Mouse (Mus musculus) thymus, postnatal 4 days (tissue): ENCODE results near the gene Dnah8.
A peak's percentile ranks its signal among the peaks of the same experiment; 100 is the strongest.
"Not testable (repeated sequence)": the region's sequence is repeated elsewhere in the genome, so short reads cannot be mapped to it uniquely, and the experiment has no call there.

Source experiments
- DNase-seq: peaks from one replicate; pipeline ENCODE4 v3.0.0; 2021

Dnah8 gene

DNA sequence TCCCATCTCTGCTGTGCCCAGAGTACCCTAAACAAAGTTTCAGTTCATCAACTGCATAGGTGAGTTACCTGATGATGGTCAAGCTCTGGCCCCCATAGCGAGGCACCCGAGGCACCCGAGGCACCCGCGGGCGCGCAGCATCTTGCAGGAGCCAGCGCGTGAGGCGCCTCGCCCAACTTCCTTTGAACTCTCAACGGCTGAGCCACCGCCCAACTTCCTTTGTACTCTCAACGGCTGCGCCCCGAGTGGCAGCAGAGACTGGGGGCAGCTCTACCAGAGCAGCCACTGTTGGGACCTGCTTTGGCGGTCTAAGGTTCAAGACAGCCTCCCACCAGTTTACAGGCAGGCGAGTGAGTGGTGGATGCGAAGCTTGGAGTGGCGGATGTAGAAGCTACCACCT, at the start of gene Dnah8:
TSS of gene Dnah8 (plus strand) at position 223 of the 400 bp plus-strand sequence.
- not testable (repeated sequence) for DNase-seq

DNA sequence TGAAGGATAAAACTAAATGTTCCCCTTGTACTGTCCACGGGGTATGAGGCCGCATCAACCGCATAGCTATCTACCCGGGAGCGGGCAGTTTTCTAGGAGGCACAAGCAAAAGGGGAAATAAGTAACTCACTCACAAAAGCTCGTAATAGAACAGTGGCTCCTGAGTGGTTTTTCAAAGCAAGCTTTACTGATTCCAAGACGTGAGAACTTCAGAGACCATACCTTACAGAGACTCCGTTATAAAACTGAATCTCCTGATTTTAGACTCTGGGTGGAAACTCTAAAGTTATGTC, 49.4 kb upstream of the Dnah8 start:
- no peak for DNase-seq

DNA sequence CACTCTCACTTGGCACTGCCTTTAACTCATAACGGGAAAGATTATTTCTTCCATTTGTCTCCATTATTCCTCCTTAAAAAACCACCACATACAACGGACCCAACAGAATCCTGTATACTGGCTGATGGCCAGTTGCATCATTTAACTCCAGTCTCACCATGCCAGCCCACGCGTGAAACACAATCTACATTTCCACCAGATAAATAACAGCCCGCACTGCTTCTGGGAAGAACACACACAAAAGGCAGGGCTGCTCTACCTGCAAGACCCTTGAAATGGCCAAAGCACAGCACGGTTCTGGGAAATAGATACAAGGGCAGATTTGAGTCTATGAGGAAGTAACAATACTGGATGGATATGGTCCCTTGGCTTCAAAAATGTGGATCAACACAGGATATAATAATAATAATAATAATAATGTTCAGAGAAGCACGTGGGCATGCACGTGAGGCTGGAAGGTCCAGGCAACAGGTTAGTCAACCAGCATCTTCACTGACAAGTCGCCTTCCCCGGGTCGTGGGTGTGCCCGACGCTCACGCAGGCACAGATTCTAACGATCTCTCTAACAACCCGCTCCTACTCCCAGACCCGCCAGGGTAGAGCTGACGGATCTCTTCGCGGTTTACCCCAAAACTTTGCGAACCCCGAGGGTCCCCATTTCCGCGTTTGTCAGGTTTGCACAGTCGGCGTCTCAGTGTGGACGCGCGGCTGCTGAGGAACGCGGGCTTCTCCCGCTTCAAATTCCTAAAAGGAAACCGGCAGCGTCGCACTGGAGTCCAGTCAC, 48.8 kb upstream of the Dnah8 start:
- peak; percentile 75 for DNase-seq

DNA sequence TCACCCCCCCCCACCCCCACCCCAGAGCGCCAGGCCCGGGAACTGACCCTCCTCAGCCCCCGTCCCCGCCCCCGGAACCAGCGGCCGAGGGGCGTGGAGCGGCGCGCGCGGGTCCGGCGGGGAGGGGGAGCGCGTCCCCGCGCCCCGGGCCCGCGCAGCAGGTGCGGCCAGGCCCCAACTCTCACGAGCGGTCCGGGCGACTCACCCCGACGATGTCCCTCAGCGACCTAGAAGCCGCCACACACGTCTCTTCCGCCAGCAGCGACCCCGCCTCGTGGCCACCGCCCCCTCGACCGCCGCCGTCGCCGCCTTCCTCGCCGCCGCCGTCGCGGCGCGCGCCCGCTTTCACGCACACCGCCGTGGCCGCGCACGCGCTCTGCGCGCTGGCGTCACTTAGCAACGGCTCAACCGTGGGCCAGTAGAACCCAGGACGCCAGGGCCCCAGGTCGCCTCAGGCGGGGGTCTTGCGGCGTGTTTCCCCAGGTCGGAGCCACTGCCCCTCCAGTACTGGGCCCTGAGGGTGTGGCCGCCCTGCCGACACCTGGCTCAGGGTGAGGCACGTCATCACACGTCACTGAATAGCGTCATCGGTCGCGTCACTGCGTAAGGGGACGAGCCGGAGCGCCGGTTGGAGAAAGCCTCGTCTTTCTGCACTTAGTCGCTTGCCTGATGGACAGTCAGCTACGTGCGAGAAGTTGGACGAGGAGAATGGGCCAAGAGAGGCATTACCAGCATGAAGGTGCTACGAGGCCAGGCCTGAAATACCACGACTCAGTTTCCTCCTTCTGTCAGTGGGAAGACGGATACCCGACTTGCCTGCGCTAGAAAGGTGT, 48.0 kb upstream of the Dnah8 start, which contains the start of gene Btbd9:
TSS of gene Btbd9 (minus strand) at position 548 of the 833 bp plus-strand sequence.
- peak; percentile 96 for DNase-seq

DNA sequence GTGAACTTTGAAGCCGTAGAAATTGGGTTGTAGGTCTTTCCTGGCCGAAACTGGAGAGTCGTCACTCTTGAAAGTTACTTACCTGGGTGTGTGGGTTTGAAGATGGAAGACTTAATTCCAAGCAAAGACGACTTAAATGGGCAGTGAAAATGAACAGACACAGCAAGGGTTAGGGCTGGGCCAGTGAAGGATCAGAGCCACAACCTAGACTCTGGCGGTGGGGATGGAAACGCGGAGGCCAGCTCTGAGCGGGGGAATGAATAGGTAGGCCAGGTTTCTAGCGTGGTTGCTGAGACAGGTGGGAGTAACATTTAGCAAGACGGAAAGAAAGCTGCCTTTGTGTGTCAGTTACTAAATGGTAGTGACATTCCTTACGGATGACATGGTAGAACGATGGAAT, 47.2 kb upstream of the Dnah8 start:
- peak; percentile 34 for DNase-seq

DNA sequence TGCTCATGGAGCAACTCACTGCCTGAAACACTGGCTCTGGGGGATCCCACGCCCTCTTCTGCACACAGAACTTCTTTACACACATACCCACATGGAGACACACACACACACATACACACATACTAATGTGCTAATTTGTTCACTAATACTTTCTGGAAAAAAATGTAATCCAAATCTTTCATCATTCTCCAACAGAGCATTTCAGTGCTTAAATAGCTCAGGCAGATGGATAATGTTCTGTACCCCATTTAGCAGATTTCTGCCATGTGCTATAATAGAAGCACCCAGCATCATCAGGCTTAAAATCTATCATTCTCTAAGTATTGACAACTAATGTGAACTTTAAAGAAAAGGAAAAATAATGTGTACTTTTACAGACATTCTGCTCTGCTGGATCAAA, 43.4 kb upstream of the Dnah8 start:
- no peak for DNase-seq

DNA sequence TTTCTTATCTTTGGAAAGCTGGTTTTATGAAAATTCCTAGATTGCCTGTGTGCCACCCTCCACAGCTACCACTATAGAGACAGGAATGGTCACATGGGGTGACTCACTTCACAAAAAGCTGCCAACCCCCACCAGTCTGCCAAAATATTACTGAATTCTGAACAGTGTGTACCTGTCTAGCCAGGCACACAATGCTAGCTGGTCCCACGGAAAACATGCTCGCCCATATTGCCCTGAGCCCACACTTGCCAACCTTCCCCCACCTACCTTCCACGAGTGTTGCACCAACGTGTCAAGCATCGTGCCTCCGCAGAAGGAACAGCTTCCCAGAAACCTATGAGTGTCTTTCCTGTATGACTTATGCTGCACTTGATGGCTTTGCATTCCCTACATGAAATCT, 43.0 kb upstream of the Dnah8 start:
- DNase-seq = no peak

DNA sequence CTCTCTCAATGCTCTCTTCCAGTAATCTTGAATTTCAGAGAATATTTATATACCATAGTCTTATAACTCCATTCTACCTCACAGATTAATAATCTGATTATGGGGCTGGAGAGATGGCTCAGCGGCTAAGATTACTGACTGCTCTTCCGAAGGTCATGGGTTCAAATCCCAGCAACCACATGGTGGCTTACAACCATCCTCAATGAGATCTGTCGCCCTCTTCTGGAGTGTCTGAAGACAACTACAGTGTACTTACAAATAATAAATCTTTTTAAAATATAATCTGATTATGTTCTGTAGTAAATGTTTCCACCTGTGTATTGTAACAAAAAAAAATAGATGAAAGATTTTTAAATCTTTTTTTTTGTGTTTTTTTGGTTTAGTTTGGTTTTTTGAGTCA, 41.8 kb upstream of the Dnah8 start:
- DNase-seq = no peak

DNA sequence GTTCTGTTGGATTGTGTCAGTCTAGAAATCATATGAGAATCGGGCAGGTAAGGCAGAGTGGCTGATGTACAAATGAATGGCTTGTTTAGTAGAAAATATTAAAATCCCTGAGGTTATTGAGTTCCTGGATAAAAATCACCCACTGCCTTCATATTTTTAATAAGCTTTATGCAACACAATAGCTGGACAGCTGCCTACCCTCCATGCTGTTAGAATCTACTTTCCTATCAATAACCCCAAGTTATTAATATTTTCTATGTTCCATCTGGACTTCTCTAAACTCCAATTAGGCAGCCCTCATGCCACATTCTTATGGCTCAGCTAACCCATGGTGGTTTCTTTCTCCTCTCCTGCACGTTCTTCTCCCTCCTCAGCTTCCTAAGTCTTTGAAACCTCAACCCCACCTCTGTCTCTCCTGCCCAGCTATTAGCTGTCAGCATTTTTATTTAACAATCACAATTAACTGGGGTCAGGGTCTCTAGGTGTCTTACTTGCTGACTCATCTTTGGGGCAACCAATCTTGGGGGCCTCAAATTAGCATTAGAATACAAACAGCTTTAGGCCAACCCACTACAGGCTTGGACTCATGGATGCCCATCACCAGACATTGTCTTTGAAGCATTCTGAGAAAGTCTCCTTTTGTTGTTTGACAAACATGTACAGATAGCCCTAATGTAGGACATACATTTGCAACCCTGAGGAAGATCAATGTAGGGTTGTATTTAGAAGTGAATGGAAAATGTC, 40.7 kb upstream of the Dnah8 start:
- no peak for DNase-seq

DNA sequence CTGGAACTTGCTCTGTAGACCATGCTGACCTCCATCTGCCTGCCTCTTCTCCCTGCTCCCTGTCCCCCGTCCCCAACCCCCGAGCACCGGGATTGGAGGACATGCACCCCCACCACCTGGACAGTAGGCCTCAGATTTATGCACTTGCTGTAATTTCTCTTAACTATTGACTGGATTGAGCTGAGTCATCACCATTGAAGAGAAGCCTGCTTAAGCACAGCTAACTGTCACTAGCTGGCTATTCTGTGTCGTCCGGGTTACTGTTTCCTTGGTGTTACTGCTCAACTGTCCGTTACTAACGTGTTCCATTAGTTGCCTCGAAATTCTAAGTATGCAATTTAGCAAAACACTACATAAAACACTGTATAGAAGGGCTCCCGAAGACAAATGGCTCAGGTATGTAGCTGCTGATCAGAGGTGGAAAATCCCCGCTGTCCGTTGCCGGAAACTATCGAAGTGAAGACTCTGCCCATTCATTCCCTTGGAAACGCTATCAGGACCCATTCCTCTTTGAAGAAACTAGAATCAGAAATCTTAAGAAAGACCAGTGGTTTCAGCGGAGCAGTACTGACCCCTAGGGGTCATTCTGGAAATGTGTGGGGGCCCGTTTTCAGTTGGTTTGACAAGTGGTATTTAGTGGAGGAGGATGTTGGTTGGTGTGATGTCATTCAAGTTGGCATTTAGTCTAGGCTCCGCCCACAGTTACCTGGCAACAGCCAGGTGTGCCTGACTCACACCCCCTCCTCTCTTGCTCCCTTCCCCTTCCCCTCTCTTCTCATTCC, 33.5 kb upstream of the Dnah8 start:
- DNase-seq = peak; percentile 71

DNA sequence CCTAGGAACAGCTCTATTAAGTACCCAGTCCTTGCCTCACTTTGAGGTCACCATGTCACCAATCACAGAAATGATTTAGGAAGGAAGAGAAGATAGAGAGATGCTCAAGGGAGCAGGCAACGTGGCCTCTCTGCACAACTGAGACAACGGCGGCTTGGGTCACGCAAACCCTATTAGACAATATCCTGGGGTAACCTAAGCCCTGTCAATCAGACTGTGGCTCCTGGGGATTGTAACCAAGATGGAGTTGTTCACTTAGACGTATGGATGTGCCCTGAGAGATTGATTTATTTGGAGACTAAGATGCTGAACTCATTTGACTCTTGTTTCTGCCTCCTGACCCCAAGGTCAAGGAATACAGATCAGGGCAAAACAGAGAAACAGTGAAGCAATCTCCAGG, 29.7 kb upstream of the Dnah8 start:
- no peak for DNase-seq

DNA sequence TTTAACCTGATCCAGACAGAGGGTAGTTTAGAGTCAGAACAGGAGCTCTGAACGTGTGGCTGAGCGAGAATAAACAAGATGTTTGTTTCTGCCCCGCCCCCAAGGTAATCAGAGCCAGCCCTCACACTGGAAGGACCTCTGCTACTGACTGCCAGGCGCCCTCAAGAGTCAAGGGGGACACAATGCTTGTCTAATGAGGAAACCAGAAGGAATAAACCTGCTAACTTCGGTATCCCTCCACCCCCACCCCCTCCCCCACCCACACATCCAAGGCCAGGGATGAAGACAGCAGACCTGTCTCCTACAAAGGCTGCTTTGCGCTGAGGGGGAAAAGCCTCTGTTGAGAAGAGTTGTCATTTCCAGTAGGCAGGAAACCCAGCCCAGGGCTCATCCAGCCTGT, 29.3 kb upstream of the Dnah8 start:
- no peak for DNase-seq

DNA sequence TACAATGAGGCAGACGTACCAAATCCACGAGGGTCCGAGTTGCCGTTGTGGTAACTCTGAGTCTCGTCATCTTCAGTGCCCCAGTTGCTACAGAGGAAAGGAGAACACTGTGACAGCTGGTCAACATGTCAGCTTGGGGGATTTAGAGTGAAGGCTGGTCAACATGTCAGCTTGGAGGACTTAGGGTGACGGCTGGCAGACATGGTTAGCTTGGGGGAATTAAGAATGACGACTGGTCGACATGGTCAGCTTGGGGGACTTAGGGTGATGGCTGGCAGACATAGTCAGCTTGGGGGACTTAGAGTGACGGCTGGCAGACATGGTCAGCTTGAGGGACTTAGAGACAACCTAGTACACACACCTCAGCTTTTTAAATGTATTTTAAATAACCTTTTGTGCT, 26.4 kb upstream of the Dnah8 start:
- DNase-seq = no peak

DNA sequence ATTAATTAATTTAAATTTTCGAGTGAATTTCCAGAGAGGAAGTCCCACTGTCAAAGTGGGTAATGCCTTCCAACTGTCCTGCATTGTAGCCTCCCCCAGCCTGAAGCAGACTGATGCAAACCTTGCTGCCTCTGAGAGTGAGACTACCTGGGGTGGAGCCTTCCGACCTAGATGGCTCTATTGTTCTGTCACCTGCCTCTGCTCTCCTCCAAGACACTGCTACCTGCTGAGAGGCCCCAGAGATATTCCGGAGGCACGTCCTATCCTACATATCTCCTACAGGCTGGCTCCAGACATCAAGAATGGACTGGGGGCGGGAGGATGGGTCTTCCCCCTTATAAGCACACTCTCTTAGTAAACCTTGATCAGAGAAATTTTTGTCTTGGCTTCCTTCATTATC, 25.9 kb upstream of the Dnah8 start:
- DNase-seq = no peak

DNA sequence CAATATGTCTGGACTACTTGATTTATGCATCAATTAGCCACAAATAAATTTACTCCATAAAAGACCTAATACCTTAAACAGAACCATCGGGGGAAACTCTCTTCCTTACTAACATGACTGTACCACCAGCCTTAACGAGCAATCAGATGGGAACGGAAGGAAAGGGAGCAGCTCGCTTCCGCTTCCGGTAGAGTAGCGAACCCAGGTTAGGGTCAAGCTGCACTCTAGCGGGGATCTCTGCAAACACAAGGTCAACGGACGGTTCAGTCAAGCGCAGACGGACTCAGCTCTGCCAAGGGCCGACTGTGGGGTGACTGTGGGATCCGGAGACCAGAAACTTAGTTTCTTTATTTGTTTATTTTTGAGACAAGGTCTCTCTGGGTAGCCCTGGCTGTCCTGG, 22.0 kb upstream of the Dnah8 start:
- no peak for DNase-seq

DNA sequence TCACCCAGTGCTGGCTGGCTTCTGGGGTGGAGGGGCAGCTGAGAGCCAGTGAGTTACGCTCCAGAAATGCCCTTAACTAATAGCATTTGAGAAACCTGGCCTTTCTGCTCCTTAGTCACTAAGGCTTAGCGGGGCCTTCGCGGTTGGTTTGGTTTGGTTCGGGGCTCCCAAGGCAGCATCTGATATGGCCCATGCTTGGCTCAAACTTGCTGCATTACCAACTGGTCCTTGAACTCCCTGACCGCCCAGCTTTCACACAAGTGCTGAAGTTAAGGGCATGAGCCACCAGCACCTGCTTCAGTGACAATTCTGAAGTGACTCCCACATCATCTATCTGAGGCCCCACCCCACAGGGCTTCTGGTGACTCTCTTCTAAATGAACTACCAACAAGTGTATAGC, 19.9 kb upstream of the Dnah8 start:
- no peak for DNase-seq

DNA sequence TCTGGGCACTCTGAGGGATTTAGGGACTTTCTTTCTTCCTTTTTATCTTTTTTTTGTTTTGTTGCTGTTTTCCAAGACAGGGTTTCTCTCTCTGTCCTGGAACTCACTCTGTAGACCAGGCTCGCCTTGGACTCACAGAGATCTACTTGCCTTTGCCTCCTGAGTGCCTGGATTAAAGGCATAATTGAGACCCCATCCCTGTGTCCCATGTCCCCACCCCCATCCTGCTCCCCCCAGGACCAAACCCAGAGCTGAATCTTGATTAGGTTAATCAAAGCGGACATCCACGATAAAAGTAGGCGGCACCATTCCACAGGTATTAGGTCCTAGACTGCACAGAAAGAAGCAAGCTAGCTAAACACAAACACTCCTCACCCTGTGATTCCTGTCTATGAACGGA, 19.2 kb upstream of the Dnah8 start:
- DNase-seq = no peak

DNA sequence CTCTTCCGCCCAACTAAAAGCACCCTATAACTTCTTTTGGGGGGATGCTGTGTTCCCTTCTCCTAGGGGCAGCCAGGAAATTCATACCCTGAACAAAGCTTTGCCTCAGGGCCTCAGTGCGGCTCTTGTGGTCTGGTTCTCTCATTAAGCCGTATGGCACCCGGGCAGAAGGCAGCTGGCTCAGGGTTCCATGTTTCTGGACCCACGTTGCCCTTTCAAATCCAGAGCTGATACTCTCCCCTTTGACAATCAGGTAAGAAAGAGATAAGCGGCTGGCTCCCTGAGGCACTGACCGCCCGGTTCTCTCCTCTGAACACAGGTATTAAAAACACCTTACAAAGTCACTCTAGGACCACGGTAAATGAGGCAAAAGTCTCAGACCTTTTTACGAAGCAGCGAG, 17.9 kb upstream of the Dnah8 start:
- no peak for DNase-seq

DNA sequence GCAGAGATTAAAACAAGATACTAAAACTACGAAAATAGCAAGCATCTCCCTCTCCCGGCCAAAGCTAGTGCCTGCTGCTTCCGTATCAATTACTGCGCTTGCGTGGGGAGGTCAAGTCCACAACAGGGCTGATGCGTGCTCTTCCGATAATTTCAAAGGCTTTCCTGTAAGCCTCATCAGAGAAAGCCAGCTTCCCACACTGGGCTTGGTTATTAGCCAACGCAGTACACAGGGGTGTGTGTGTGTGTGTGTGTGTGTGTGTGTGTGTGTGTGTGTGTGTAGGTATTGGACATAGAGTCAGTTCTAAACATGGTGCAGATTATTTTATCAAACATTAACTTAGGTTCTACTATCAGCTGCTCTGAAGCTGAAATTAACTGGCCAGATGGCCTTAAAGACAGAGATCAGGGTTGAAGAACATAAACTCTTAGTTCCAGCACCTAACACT, 17.5 kb upstream of the Dnah8 start:
- no peak for DNase-seq

DNA sequence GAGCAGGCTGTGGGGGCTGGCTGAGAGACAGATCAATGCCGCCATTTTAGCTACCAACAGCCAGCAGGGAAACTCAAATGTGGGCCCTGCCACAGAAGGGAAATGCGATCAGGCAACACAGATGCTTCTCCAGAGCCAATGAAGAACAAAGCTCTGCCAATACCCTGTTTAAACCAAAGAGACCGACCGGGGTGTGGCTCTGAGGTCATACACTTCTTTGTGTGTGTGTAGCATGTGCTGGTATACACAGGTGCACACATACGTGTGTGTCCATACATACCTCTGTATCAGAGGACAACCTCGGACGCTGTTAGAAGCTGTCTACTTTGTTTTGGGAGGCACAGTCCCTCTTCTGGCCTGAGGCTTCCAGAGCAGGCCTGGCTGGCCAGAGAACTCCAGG, 16.8 kb upstream of the Dnah8 start:
- no peak for DNase-seq

DNA sequence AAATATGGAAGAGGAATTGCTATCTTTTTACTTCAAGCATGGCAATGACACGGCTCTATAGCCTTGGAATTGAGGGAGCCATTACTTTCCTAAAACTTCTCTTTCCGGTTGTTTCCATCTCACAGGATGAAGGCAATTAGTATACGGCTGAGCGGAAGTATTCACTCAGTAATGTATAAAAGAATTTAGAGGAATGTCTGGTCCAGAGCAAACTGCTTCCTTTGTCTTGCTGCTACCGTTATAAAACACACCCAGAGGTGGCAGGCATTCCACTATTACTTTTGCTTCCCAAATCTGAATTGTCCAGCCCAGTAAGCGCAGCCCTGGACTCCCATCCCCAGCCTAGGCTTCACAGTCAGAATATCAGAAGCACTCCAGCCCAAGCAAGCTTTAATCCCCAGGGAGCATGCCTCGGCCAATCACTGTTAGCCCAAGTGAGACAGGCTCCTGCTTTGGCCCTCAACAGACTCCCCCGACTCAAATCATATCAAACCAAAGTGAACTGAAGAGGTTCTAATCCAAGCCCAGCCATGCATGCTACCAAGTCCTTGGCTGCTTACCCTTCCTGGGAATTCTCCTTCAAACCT, 16.2 kb upstream of the Dnah8 start:
- DNase-seq = no peak

DNA sequence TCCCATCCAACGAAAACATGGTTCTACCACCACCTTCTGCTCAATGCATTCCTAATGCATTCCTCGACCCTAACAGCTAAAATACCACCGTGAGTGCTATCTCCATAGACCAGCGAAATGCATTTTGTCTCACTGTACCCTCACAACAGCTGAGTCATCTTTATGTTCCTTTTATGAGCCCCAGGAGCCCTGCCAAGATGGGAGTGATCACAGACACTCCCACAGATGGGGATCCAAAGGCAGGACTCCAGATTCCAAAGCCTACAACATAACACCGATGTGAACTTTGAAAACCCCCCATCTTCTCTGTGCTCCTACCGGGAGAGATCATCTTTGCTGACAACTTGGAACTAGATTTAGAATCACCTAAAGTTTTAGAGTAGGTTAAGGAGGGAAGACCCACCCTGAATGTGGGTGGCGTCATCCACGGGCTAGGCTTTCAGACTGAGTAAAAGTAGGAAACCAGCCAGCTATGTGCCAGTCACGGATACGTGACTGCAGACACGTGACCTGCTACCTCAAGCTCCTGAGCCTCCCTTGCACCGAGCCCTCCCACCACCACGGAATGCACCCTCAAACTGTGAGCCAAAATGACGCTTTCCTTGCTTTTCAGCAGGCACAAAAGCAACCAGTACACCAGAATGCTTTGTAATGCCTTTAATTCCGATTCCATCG, 14.7 kb upstream of the Dnah8 start:
- no peak for DNase-seq
